Mouse (Mus musculus): ENCODE measurements around the gene Mocs3. TPM values are rescaled to one million over a fixed set of nuclear protein-coding genes. Genes with fewer than 3 reads are reported as not detected.
A peak's percentile ranks its signal among the peaks of the same experiment; 100 is the strongest.

The Mocs3 gene
- polyA plus RNA-seq, 1 experiment: 5.9 TPM

DNA sequence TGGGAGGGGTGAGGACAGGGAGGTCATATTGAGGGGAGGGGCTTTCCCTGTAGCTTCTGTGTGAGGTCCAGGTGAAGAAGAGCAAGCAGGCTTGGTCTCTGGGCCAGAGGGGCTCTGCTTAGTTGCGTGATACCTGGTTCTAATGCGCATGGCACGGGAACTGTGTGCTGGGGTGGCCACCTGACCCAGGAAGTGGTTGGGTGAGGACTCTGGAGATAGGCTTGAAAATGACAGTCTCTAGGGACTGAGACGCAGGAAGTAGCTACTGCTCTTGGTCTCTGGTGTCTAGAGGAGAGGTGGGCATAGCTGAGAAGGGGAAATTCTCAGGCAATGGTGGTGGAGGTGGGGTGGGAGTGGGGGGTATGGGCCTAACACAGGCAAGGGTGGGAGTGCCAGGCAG, 26.8 kb downstream of the Mocs3 start:
- Histone ChIP-seq H3K4me1 (ENCODE audit: control insufficient read depth, insufficient read depth, insufficient read length, low read length) (no peaks in the 10 kb centered on the region), H3K4me3 (ENCODE audit: insufficient read depth, low read depth, low read length) (no peak overlapping the region), H3K27ac (replicated peaks; ENCODE audit: low read depth, low read length) (no peak overlapping the region)

DNA sequence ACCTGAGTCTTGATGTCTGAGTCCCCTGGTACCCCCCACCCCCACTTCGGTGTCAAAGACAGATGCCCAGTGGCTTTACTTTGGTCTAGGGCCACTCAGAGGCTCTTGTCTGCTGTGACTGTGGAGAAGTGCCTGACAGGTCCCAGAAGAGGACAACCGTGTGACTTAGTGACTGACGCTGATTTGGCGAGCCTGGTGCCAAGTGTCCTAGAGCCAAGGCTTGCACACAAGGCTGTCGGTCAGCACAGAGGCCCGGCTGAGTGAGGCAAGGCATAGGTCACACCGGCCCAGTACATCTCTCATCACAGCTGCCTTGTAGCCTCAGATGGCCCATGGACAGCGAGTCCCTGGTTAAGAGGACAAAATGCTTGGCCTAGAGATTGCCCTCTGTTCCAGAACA, 28.6 kb downstream of the Mocs3 start:
- Histone ChIP-seq H3K27ac (replicated peaks; ENCODE audit: low read depth, low read length) (no peak overlapping the region), H3K4me3 (ENCODE audit: insufficient read depth, low read depth, low read length) (no peak overlapping the region), H3K4me1 (ENCODE audit: control insufficient read depth, insufficient read depth, insufficient read length, low read length) (no peaks in the 10 kb centered on the region)

DNA sequence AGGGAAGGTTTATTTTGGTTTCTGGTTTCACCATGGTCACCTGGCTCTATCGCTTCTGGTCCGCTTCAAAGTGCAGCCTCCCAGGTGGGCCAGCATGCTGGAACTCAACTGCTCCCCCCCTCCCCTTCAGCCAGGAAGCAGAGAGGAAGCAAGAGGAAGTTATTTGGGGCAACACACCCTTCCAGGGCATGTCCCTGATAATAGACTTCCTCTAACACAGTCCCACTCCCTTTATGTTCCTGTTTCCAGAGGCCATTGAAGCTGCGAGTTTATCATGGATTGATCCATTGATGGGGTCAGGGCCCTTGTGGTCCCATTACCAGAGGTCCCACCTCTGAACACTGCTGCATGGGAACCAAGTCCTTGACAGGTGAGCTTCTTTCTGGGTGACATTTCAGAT, 29.7 kb downstream of the Mocs3 start:
- no peak overlapping the region for H3K27ac ChIP-seq (replicated peaks; ENCODE audit: low read depth, low read length)
- H3K4me1 ChIP-seq (ENCODE audit: control insufficient read depth, insufficient read depth, insufficient read length, low read length): no peaks in the 10 kb centered on the region
- H3K4me3 ChIP-seq (ENCODE audit: insufficient read depth, low read depth, low read length): no peak overlapping the region

DNA sequence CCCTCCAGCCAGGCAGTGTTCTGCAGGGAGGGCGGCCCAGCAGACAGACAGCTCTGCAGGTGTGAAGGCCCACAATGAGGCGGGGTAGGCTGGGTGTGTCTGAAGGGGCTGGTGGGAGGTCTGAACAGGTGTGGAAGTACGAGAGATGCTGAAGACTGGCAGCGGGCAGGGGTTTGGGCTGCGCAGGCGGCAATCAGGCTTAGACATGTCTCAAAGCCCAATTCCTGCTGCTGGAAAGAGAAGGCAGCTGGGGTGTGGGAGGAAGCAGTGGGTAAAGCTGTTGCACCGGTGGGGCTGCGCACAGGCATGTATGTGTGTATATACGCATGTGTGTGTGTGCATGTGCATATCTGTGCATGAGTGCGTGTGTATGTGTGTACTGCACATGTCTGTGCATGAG, 30.5 kb downstream of the Mocs3 start:
- Histone ChIP-seq H3K4me3 (ENCODE audit: insufficient read depth, low read depth, low read length) (no peak overlapping the region), H3K27ac (replicated peaks; ENCODE audit: low read depth, low read length) (no peak overlapping the region), H3K4me1 (ENCODE audit: control insufficient read depth, insufficient read depth, insufficient read length, low read length) (no peaks in the 10 kb centered on the region)

DNA sequence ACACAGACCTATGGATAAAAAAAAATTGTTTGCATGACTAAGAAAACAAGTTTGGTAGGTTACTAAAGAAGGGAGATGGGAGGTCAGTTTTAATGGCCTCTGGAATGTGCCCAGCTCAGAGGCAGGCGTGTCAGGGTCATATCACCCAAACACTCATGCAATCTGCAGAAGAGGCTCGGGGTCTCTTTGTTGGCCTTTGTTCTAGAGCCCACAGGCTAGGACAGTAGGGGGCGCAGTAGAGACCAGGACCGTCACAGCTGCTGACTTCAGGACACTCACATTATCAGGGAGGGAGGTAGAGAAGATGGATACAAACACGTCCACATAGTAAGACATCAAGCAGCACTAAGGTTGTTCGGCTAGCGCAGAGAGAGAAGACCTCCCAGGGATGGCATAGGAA, 37.6 kb downstream of the Mocs3 start:
- no peak overlapping the region for H3K4me3 ChIP-seq (ENCODE audit: insufficient read depth, low read depth, low read length)
- H3K27ac ChIP-seq (replicated peaks; ENCODE audit: low read depth, low read length): no peak overlapping the region
- H3K4me1 ChIP-seq (ENCODE audit: control insufficient read depth, insufficient read depth, insufficient read length, low read length): no peaks in the 10 kb centered on the region

DNA sequence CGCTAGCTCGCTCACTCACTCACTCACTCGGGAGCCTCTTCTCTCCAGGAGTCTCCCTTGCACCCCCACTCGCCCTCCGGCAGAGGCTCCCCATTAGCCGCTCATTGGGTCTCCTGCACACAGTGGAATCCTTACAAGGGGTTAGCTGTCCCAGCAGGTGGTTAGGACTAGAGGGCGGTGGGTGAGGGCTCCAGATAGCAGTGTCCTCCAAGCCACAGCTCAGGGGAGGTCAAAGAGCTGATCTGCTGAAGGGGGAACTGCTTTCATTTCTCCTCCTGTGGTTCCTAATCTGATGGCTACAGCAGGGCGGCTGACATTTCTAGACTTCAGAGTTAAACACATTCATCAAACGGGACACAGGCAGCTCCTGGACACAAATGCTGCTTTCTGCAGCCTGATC, 43.0 kb downstream of the Mocs3 start:
- H3K4me1 ChIP-seq (ENCODE audit: control insufficient read depth, insufficient read depth, insufficient read length, low read length): no peaks in the 10 kb centered on the region
- no peak overlapping the region for H3K27ac ChIP-seq (replicated peaks; ENCODE audit: low read depth, low read length)
- no peak overlapping the region for H3K4me3 ChIP-seq (ENCODE audit: insufficient read depth, low read depth, low read length)

DNA sequence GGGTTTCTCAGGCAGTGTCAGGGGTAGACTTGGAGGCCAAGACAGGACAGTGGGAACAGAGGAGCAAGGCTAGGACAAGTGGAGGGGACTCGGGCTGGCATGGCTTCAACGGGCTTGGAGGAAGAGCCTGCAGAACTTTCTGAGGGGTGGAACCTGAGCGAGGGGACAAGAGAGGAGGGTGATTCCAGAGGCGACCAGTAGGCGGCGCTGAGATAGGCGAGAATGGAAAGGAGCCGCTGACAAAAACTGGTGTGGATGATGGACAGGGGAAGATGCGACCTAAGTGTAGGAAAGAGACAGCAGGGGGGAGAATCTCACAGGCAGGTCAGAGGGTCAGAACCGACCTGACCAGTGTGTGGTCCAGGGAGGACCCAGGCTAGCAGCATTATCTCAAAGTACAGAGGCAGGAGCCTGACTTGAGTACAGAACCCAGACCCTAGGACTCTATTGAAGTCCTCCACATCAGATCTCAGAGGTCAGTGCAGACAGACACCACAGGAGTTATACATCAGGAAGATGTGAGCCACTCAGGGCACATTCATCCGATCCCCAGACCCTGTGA, 44.0 kb downstream of the Mocs3 start:
- no peak overlapping the region for H3K27ac ChIP-seq (replicated peaks; ENCODE audit: low read depth, low read length)
- H3K4me1 ChIP-seq (ENCODE audit: control insufficient read depth, insufficient read depth, insufficient read length, low read length): no peaks in the 10 kb centered on the region
- no peak overlapping the region for H3K4me3 ChIP-seq (ENCODE audit: insufficient read depth, low read depth, low read length)

DNA sequence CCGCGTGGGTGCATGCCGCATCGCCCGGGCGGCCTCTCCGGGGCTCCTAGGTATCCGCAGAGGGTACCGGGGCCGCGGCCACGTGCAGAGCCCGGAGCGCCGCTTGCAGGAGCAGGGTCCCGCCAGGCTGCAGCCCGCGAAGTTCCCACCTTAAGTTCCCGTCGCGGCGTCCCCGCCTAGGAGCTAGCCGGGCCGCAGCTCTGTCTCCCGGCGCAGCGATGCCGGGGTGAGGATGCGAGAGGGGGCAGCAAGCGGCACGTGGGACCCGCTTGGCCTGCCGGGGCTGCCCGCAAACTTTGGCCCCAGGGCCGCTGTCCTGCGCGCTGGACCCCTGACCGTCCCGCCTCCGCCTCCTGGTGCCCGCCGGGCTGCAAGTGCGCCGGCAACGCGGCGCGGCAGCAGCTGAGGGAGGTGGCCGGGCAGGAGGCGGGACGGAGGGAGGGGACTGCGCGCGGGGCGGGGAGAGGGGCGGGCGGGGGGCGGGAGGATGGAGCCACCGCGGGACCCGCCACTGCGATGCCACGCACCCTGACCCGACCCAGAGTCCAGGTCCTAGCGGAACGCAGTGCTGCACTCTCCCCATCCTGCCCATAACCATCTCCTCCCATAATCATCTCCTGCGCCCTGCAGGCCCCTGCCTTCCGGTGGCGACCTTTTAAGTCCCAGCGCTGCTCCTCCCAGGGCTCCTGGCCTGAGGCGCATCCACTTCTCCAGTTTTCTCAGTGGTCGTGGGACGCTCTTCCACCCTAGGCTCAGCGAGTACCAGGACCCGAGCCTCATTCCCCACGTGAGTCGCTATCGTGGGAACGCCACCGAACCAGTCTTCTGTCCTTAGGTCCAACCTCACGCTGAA, 50.5 kb downstream of the Mocs3 start:
- H3K27ac ChIP-seq (replicated peaks; ENCODE audit: low read depth, low read length): no peak overlapping the region
- H3K4me1 ChIP-seq (ENCODE audit: control insufficient read depth, insufficient read depth, insufficient read length, low read length): no peaks in the 10 kb centered on the region
- H3K4me3 ChIP-seq (ENCODE audit: insufficient read depth, low read depth, low read length): peak overlapping the region; percentile 45

DNA sequence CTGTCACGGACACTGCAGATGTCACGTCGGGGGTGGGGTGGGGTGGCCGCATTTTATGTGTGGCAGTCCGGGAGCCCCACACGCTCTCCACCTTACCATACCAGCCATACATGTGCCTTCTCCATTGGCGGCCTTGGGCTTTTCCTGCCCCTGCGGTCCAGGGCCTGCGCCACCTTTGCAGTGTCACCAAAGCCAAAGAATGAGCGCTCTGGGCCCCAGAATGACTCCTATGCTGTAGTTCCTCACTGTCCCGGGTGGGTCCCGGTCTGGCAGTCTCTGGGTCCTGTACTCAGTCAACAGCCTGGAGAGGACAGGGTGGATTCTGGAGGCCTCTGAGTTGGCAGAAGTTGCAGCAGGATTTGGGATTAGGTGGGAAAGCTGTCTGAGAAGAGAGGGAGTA, 51.2 kb downstream of the Mocs3 start, which contains the start of gene Kcng1:
Gene Kcng1 (minus strand): TSS at position 155 of the 400 bp plus-strand sequence.
- no peak within 1 kb of the TSS for H3K27ac ChIP-seq (replicated peaks; ENCODE audit: low read depth, low read length)
- H3K4me3 ChIP-seq (ENCODE audit: insufficient read depth, low read depth, low read length): peak within 1 kb of the TSS; percentile 45
- no peaks in the 10 kb centered on the region for H3K4me1 ChIP-seq (ENCODE audit: control insufficient read depth, insufficient read depth, insufficient read length, low read length)

Other genes starting within 250 kb of the Mocs3 start
- gene Ripor3, start 220.0 kb upstream of the Mocs3 start, polyA plus RNA-seq (2012; ENCODE audit: insufficient read depth, insufficient read length, missing spikeins): 0.33 TPM in 1 of 2 replicates, not detected in the other
- not detected in 2 replicates for gene Pard6b, start 149.6 kb upstream of the Mocs3 start, polyA plus RNA-seq (2012; ENCODE audit: insufficient read depth, insufficient read length, missing spikeins)
- gene Adnp, start 23.5 kb upstream of the Mocs3 start, polyA plus RNA-seq (2012; ENCODE audit: insufficient read depth, insufficient read length, missing spikeins): 4.1 and 5.9 TPM in 2 replicates
- 25.1 and 26.9 TPM in 2 replicates for gene Gm20716, start 258 bp upstream of the Mocs3 start, polyA plus RNA-seq (2012; ENCODE audit: insufficient read depth, insufficient read length, missing spikeins)
- 125 and 170 TPM in 2 replicates for gene Dpm1, start within 50 bp of the Mocs3 start, polyA plus RNA-seq (2012; ENCODE audit: insufficient read depth, insufficient read length, missing spikeins)
- gene Kcng1, start 51.1 kb downstream of the Mocs3 start, polyA plus RNA-seq (2012; ENCODE audit: insufficient read depth, insufficient read length, missing spikeins): not detected in 2 replicates

Data from brown adipose tissue, adult 24 weeks (tissue).